Comparison of ENCODE assay signal across 39 mouse cellular contexts in the genomic region with DNA sequence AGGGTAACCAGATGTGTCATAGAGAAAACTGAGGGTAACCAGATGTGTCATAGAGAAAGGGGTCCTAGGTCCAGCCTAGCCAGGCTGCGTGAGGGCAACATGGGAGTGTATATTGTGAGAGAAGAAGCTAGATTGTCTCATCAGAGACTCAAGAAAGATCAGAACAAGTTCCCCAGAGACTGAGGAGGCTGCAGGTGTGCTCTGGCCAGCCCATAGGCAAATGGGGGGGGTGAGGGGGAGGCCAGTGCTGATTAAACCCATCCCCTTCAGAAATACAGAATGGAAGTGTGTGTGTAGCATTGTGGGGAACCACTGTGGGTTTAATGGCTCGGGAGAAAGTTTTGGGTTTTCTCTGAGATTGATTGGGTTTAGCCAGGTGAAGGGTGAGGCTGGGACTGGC. TPM values are rescaled to one million over a fixed set of nuclear protein-coding genes. Genes with fewer than 3 reads are reported as not detected.
"Had no signal": no experiment of that assay in that cellular context is flagged by ENCODE, and none has a peak within 500 bp of the region (broad histone marks: within the 10 kb centered on the region; RNA-seq: fewer than 3 reads in every experiment).

No protein-coding gene starts in this region.

- H3K36me3 ChIP-seq: hindbrain, embryonic 15.5 days had no signal

- H3K27ac ChIP-seq: heart, embryonic 10.5 days; heart, embryonic 13.5 days; heart, embryonic 15.5 days; hindbrain, embryonic 10.5 days; hindbrain, embryonic 12.5 days; hindbrain, embryonic 13.5 days; hindbrain, embryonic 14.5 days; hindbrain, embryonic 15.5 days; hindbrain, postnatal 0 days; intestine, embryonic 15.5 days; kidney, embryonic 15.5 days; kidney, postnatal 0 days had no signal

- H3K27me3 ChIP-seq: heart, embryonic 12.5 days; heart, embryonic 13.5 days; heart, embryonic 15.5 days; hindbrain, embryonic 12.5 days; hindbrain, embryonic 13.5 days; hindbrain, embryonic 15.5 days; intestine, embryonic 15.5 days; kidney, embryonic 15.5 days had no signal

- DNase-seq: heart, postnatal 10 days; heart, postnatal 14 days; heart, postnatal 36 days; heart, postnatal 4 days; kidney, adult 11 months; kidney, adult 18-20 months; kidney, adult 2 months; kidney, adult 8-10 months; kidney, adult 9 months; kidney, postnatal 10 days; kidney, postnatal 14 days; kidney, postnatal 25 days; kidney, postnatal 36 days; kidney, postnatal 4 days; layer of hippocampus, adult 9-11 months; layer of hippocampus, postnatal 36 days had no signal

- H3K9ac ChIP-seq: heart, embryonic 12.5 days; heart, embryonic 13.5 days; heart, embryonic 15.5 days; hindbrain, embryonic 12.5 days; hindbrain, embryonic 13.5 days; hindbrain, embryonic 14.5 days; hindbrain, embryonic 15.5 days; intestine, embryonic 15.5 days; kidney, embryonic 15.5 days had no signal

- H3K4me2 ChIP-seq: heart, embryonic 11.5 days; heart, embryonic 12.5 days; heart, embryonic 13.5 days; heart, embryonic 15.5 days; hindbrain, embryonic 12.5 days; hindbrain, embryonic 13.5 days; hindbrain, embryonic 14.5 days; hindbrain, embryonic 15.5 days; intestine, embryonic 15.5 days; kidney, embryonic 15.5 days had no signal

- H3K4me3 ChIP-seq: heart, embryonic 10.5 days; heart, embryonic 12.5 days; heart, embryonic 13.5 days; heart, embryonic 15.5 days; hindbrain, embryonic 10.5 days; hindbrain, embryonic 12.5 days; hindbrain, embryonic 13.5 days; hindbrain, embryonic 15.5 days; intestine, embryonic 15.5 days; kidney, embryonic 15.5 days had no signal

- H3K9me3 ChIP-seq: heart, embryonic 10.5 days; heart, embryonic 12.5 days; heart, embryonic 13.5 days; heart, embryonic 15.5 days; hindbrain, embryonic 10.5 days; hindbrain, embryonic 12.5 days; hindbrain, embryonic 13.5 days; hindbrain, embryonic 15.5 days; intestine, embryonic 15.5 days; kidney, embryonic 15.5 days had no signal

RNA-seq across cellular contexts. Expression of gene Dkkl1, which starts 9.7 kb away (rescaled TPM):
- total RNA-seq: heart, adult 8-10 months; heart, postnatal 10 days; heart, postnatal 14 days; heart, postnatal 25 days; heart, postnatal 36 days; heart, postnatal 4 days had no signal
- polyA plus RNA-seq: heart, postnatal 0 days; kidney, embryonic 16.5 days had no signal

RNA-seq across cellular contexts. Expression of gene Ccdc155, which starts 17.0 kb away (rescaled TPM):
- total RNA-seq: heart, adult 8-10 months; heart, postnatal 10 days; heart, postnatal 14 days; heart, postnatal 25 days; heart, postnatal 36 days had no signal
- polyA plus RNA-seq: intestine, postnatal 0 days had no signal

RNA-seq across cellular contexts. Expression of gene Slc6a16, which starts 19.2 kb away (rescaled TPM):
- total RNA-seq: heart, adult 8-10 months; heart, postnatal 10 days; heart, postnatal 14 days; heart, postnatal 25 days; heart, postnatal 36 days; hematopoietic stem cell, adult 5-6 weeks had no signal
- polyA plus RNA-seq: heart, postnatal 0 days; hindbrain, embryonic 10.5 days; inflammation-experienced regulatory T-cells, adult 6 months; intestine, embryonic 15.5 days; intestine, embryonic 16.5 days; intestine, postnatal 0 days; large intestine, adult 2 months had no signal
